In genomic region chr16:31303276-31303675, GRCm38 (mm10) we compare ENCODE assay signal across 13 mouse cellular contexts. TPM values are rescaled to one million over a fixed set of nuclear protein-coding genes. Genes with fewer than 3 reads are reported as not detected.
A peak's percentile ranks its signal among the peaks of the same experiment; 100 is the strongest.
DNase-seq lines count a peak whose midpoint lies in the region; ATAC-seq and TF ChIP-seq lines count a peak whose summit lies in the region.
"Had no signal": no experiment of that assay in that cellular context is flagged by ENCODE, and none has a peak within 500 bp of the region (broad histone marks: within the 10 kb centered on the region; RNA-seq: fewer than 3 reads in every experiment).

No protein-coding gene starts in this region.

- ATAC-seq in midbrain, embryonic 12.5 days (ENCODE audit: low FRiP score, low read depth): no peak
- ATAC-seq in midbrain, embryonic 16.5 days: no peak
- ATAC-seq in liver, postnatal 0 days: no peak
- ATAC-seq: forebrain, embryonic 16.5 days had no signal

- H3K4me3 ChIP-seq in midbrain, embryonic 12.5 days: no peak overlapping the region
- no peak overlapping the region for H3K4me3 ChIP-seq in midbrain, embryonic 16.5 days (ENCODE audit: low read depth, low read length)
- H3K4me3 ChIP-seq in layer of hippocampus, adult 2 months: no peak overlapping the region
- no peak overlapping the region for H3K4me3 ChIP-seq in liver, postnatal 0 days (ENCODE audit: low read depth, low read length)
- H3K4me3 ChIP-seq: limb, embryonic 12.5 days had no signal

- H3K9ac ChIP-seq in midbrain, embryonic 12.5 days (replicated peaks): no peak overlapping the region
- no peak overlapping the region for H3K9ac ChIP-seq in midbrain, embryonic 16.5 days (ENCODE audit: low read depth, low read length)
- H3K9ac ChIP-seq in liver, postnatal 0 days (replicated peaks): no peak overlapping the region
- H3K9ac ChIP-seq: limb, embryonic 12.5 days had no signal

- 0 out of 2 replicates have a peak overlapping the region, but pooled peaks have one; percentile 15 for H3K27ac ChIP-seq in midbrain, embryonic 12.5 days (replicated peaks)
- no peak overlapping the region for H3K27ac ChIP-seq in midbrain, embryonic 16.5 days (ENCODE audit: low read length)
- H3K27ac ChIP-seq in layer of hippocampus, adult 2 months: no peak overlapping the region
- H3K27ac ChIP-seq in liver, postnatal 0 days (ENCODE audit: low read depth): no peak overlapping the region
- H3K27ac ChIP-seq: limb, embryonic 12.5 days had no signal

- 75% methylated on average over 10 of the region's 10 CpGs for WGBS in midbrain, embryonic 12.5 days
- WGBS in midbrain, embryonic 16.5 days: 66% methylated on average over 10 of the region's 10 CpGs
- WGBS in liver, postnatal 0 days (ENCODE audit: insufficient replicate concordance): 69% methylated on average over 10 of the region's 10 CpGs

- H3K36me3 ChIP-seq in midbrain, embryonic 12.5 days: no peaks in the 10 kb centered on the region
- H3K36me3 ChIP-seq in midbrain, embryonic 16.5 days (ENCODE audit: control insufficient read depth, insufficient read depth, low read length): no peaks in the 10 kb centered on the region
- H3K36me3 ChIP-seq in liver, postnatal 0 days (replicated peaks; ENCODE audit: insufficient read depth, low read length): no peaks in the 10 kb centered on the region
- H3K36me3 ChIP-seq: G1E; limb, embryonic 12.5 days had no signal

- H3K4me1 ChIP-seq in midbrain, embryonic 12.5 days: peaks cover 25% of the 10 kb centered on the region
- H3K4me1 ChIP-seq in midbrain, embryonic 16.5 days (ENCODE audit: control insufficient read depth, insufficient read depth, low read length): peaks cover 17% of the 10 kb centered on the region
- no peaks in the 10 kb centered on the region; the same call in 1 of the 2 replicates for H3K4me1 ChIP-seq in liver, postnatal 0 days (ENCODE audit: insufficient read depth)

- no peak overlapping the region for H3K4me2 ChIP-seq in midbrain, embryonic 12.5 days (replicated peaks)
- H3K4me2 ChIP-seq in midbrain, embryonic 16.5 days (ENCODE audit: low read length): no peak overlapping the region
- H3K4me2 ChIP-seq in liver, postnatal 0 days (ENCODE audit: low read depth, low read length): no peak overlapping the region
- H3K4me2 ChIP-seq: limb, embryonic 12.5 days had no signal

- DNase-seq in ZHBTc4 (ENCODE audit: low read depth, low spot score): peak; percentile 79
- peak; percentile 41 for DNase-seq in gastrocnemius, postnatal 10 days
- peak; percentile 54 for DNase-seq in kidney, postnatal 36 days
- no peak for DNase-seq in layer of hippocampus, adult 2 months (ENCODE audit: low spot score in 2 of 2)
- DNase-seq in liver, postnatal 0 days: no peak
- DNase-seq: adrenal gland, postnatal 10 days; cerebellum, adult 18-20 months; lung, postnatal 14 days had no signal

- 0 out of 2 replicates have a peak, but pooled peaks cover 3% of the 10 kb centered on the region for H3K27me3 ChIP-seq in midbrain, embryonic 12.5 days
- H3K27me3 ChIP-seq in midbrain, embryonic 16.5 days (ENCODE audit: control insufficient read depth, insufficient read depth, low read depth, low read length): no peaks in the 10 kb centered on the region
- H3K27me3 ChIP-seq in liver, postnatal 0 days (ENCODE audit: insufficient read depth, low read length): no peaks in the 10 kb centered on the region
- H3K27me3 ChIP-seq: limb, embryonic 12.5 days had no signal

- TF ChIP-seq EP300 in liver, postnatal 0 days (IDR thresholded peaks at IDR 0.05; ENCODE audit: low read depth): no peak

- H3K9me3 ChIP-seq in midbrain, embryonic 12.5 days: no peaks in the 10 kb centered on the region
- no peaks in the 10 kb centered on the region for H3K9me3 ChIP-seq in midbrain, embryonic 16.5 days (replicated peaks; ENCODE audit: control insufficient read depth, low read length, poor library complexity, severe bottlenecking)
- H3K9me3 ChIP-seq in liver, postnatal 0 days (ENCODE audit: low read length): no peaks in the 10 kb centered on the region
- H3K9me3 ChIP-seq: G1E; limb, embryonic 12.5 days had no signal

- no peak for TF ChIP-seq CTCF in layer of hippocampus, adult 2 months (conservative IDR thresholded peaks at IDR 0.05)
- no peak for TF ChIP-seq CTCF in liver, postnatal 0 days (IDR thresholded peaks at IDR 0.05; ENCODE audit: low read depth)

RNA-seq across cellular contexts. Expression of gene Apod, which starts 11.3 kb away (rescaled TPM):
- polyA plus RNA-seq in midbrain, embryonic 12.5 days (2016; fragmentation: Nextera tagmentation; extraction: Ambion mirVana): 59.5 and 77.2 TPM in 2 replicates
- 83.5 and 89.1 TPM in 2 replicates for polyA plus RNA-seq in midbrain, embryonic 16.5 days (2015; fragmentation: Nextera tagmentation; extraction: Ambion mirVana)
- 10 to 100 TPM; 14.0 to 18.3 TPM for total RNA-seq in gastrocnemius, postnatal 10 days (2021)
- 100 to 1,000 TPM; 107 to 123 TPM for total RNA-seq in layer of hippocampus, adult 2 months (2021)
- polyA plus RNA-seq in liver, postnatal 0 days (2015; fragmentation: Nextera tagmentation; extraction: Ambion mirVana): 0.11 TPM in 2 replicates
- total RNA-seq: G1E had no signal
- polyA plus RNA-seq: G1E had no signal

RNA-seq across cellular contexts. Expression of gene Ppp1r2, which starts 28.2 kb away (rescaled TPM):
- polyA plus RNA-seq in midbrain, embryonic 12.5 days (2016; fragmentation: Nextera tagmentation; extraction: Ambion mirVana): 96.6 and 98.6 TPM in 2 replicates
- 90.3 and 92.0 TPM in 2 replicates for polyA plus RNA-seq in midbrain, embryonic 16.5 days (2015; fragmentation: Nextera tagmentation; extraction: Ambion mirVana)
- 10 to 100 TPM; 76.9 to 79.3 TPM for total RNA-seq in gastrocnemius, postnatal 10 days (2021)
- 10 to 100 TPM; 93.3 to 98.1 TPM for total RNA-seq in layer of hippocampus, adult 2 months (2021)
- polyA plus RNA-seq in liver, postnatal 0 days (2015; fragmentation: Nextera tagmentation; extraction: Ambion mirVana): 36.4 and 36.8 TPM in 2 replicates

Comparison
In these comparisons a context has a peak if more than half of its experiments do, and no peak if none do; other contexts are left out.
1. DNase-seq: peak in ZHBTc4 (single experiment), gastrocnemius, postnatal 10 days (single experiment) and kidney, postnatal 36 days (2 of 2); none in layer of hippocampus, adult 2 months (0 of 2) and liver, postnatal 0 days (single experiment).
2. RNA of gene Apod, which starts 11.3 kb away (polyA plus RNA-seq): 83.5 to 89.1 TPM in midbrain, embryonic 16.5 days and 59.5 to 77.2 TPM in midbrain, embryonic 12.5 days; 0.11 TPM in liver, postnatal 0 days; every median in the first group is over 10 times any median in the second.